Mouse (Mus musculus): ENCODE results near the gene Irx6. TPM values are rescaled to one million over a fixed set of nuclear protein-coding genes. Genes with fewer than 3 reads are reported as not detected.

The Irx6 gene
- polyA plus RNA-seq, 1 experiment from 2014 or later = 0.14 TPM

DNA sequence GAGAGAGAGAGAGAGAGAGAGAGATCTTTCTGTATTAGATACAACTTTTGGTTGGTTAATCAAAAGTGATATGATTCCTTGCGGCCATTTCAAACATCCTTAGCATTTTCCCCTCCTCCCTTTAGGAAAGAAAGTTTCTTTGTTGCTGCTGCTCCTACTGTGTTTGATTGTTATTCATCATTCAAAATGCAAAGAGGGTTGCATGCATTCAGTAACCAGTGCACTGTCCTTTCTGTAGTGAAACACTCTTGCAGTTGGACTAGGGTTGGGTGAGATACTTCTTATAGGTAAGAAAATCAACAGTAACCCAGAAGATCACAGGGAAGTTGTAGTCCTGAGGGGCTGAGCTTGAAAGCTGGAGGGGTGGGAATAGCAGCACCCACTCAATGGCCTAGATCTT lies 39.2 kb downstream of the Irx6 start:
- Histone ChIP-seq H3K9ac (replicated peaks; ENCODE audit: low read depth, low read length) (no peak overlapping the region), H3K4me3 (replicated peaks; ENCODE audit: low read length) (no peak overlapping the region)

DNA sequence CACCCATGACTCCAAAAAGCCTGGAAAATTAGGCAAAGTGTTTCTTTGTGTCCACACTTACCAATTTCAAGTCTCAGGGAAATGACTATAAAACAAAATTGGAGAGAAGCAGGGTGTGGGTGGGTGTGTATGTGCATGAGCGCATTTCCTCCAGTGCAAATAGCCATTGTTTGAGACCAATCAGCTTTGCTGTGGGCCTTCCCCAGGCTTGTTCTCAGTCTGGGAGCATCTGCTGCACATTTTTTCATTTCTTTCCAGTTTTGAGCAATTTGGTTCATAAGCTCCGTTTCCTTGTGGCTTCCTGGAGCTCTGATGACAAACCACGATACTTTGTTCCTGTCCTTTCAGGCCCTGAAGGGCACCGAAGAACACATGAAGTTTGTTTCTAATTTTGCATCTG lies 43.3 kb downstream of the Irx6 start:
- Histone ChIP-seq H3K4me3 (replicated peaks; ENCODE audit: low read length) (no peak overlapping the region), H3K36me3 (ENCODE audit: control insufficient read depth, insufficient read depth) (no peaks in the 10 kb centered on the region), H3K9me3 (ENCODE audit: control insufficient read depth, low read length) (peaks cover 2% of the 10 kb centered on the region; the same call in 1 of the 2 replicates), H3K9ac (replicated peaks; ENCODE audit: low read depth, low read length) (no peak overlapping the region), H3K4me2 (ENCODE audit: low read length) (no peak overlapping the region), H3K27ac (ENCODE audit: low read length) (no peak overlapping the region), H3K27me3 (replicated peaks; ENCODE audit: control insufficient read depth, insufficient read depth, low read length) (no peaks in the 10 kb centered on the region), H3K4me1 (replicated peaks; ENCODE audit: control insufficient read depth, insufficient read depth, low read length) (peaks cover 12% of the 10 kb centered on the region)
- WGBS = 60% methylated on average over 4 of the region's 4 CpGs
- no peak for ATAC-seq

More for the DNA sequence above, 39.2 kb downstream of the Irx6 start:
- Histone ChIP-seq H3K4me2 (ENCODE audit: low read length) (no peak overlapping the region), H3K27me3 (replicated peaks; ENCODE audit: control insufficient read depth, insufficient read depth, low read length) (no peaks in the 10 kb centered on the region), H3K27ac (ENCODE audit: low read length) (no peak overlapping the region), H3K4me1 (replicated peaks; ENCODE audit: control insufficient read depth, insufficient read depth, low read length) (peaks cover 5% of the 10 kb centered on the region; the same call in 1 of the 2 replicates), H3K9me3 (ENCODE audit: control insufficient read depth, low read length) (peaks cover 5% of the 10 kb centered on the region; the same call in 1 of the 2 replicates), H3K36me3 (ENCODE audit: control insufficient read depth, insufficient read depth) (no peaks in the 10 kb centered on the region)
- 87% methylated on average over 1 of the region's 1 CpGs for WGBS
- ATAC-seq = no peak

DNA sequence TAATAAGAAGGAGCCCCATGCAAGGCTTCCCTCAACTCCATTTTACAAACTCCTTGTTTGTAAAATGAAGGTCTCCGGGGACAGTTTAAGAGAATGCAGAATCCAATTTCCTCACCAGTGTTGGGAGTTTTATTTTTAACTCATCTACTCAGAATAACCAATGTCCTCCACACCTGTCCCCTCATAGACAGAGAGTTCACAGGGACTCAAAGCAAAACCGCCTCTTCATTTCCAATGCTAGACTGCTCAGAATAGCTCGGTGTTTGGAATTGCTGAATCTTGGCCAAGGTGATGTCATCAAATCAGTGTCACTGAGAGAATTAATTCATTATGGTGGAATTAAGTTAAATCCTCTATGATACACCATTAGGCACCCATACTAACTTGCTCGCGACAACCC lies 44.0 kb downstream of the Irx6 start:
- no peak for ATAC-seq
- Histone ChIP-seq H3K4me1 (replicated peaks; ENCODE audit: control insufficient read depth, insufficient read depth, low read length) (peaks cover 12% of the 10 kb centered on the region), H3K27ac (ENCODE audit: low read length) (no peak overlapping the region), H3K9ac (replicated peaks; ENCODE audit: low read depth, low read length) (no peak overlapping the region), H3K9me3 (ENCODE audit: control insufficient read depth, low read length) (no peaks in the 10 kb centered on the region), H3K27me3 (replicated peaks; ENCODE audit: control insufficient read depth, insufficient read depth, low read length) (no peaks in the 10 kb centered on the region), H3K4me3 (replicated peaks; ENCODE audit: low read length) (no peak overlapping the region), H3K36me3 (ENCODE audit: control insufficient read depth, insufficient read depth) (no peaks in the 10 kb centered on the region), H3K4me2 (ENCODE audit: low read length) (no peak overlapping the region)
- WGBS = 47% methylated on average over 5 of the region's 5 CpGs

DNA sequence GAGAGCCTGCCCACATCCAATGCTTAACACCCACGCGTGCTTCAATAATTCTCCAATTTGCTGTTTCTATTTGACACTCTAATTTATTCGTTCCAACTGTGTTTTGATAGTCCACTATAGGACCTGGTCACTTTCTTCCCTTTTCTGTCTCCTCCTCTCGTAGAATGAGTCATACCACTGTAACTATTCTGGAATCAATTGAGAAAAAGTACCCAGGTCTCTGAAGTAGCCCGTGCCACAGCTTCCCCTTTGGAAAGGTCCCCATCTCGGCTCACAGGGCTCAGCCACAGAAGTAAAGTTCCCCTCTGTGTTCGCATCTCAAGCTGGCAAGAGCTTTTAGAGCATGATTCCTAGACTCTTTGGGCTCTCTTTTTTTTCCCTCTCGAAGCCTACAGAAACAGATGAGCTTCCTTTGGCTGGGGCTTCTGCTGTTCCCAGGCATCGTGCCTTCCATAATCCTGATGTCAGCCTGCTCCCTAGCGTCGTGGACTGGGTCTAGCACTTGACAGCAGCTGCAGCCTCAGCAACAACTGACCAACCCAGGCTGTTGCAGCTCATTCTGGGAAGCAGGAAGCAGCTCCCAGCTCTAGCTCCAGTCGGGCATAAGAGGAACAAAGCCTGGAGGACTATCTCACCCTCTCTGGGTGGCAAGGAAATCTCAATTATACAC lies 47.3 kb downstream of the Irx6 start:
- Histone ChIP-seq H3K27me3 (replicated peaks; ENCODE audit: control insufficient read depth, insufficient read depth, low read length) (no peaks in the 10 kb centered on the region), H3K4me2 (ENCODE audit: low read length) (no peak overlapping the region), H3K9me3 (ENCODE audit: control insufficient read depth, low read length) (no peaks in the 10 kb centered on the region), H3K27ac (ENCODE audit: low read length) (no peak overlapping the region), H3K36me3 (ENCODE audit: control insufficient read depth, insufficient read depth) (no peaks in the 10 kb centered on the region), H3K4me1 (replicated peaks; ENCODE audit: control insufficient read depth, insufficient read depth, low read length) (peaks cover 16% of the 10 kb centered on the region), H3K9ac (replicated peaks; ENCODE audit: low read depth, low read length) (no peak overlapping the region), H3K4me3 (replicated peaks; ENCODE audit: low read length) (no peak overlapping the region)
- ATAC-seq = peak; percentile 94
- WGBS = 45% methylated on average over 12 of the region's 12 CpGs

DNA sequence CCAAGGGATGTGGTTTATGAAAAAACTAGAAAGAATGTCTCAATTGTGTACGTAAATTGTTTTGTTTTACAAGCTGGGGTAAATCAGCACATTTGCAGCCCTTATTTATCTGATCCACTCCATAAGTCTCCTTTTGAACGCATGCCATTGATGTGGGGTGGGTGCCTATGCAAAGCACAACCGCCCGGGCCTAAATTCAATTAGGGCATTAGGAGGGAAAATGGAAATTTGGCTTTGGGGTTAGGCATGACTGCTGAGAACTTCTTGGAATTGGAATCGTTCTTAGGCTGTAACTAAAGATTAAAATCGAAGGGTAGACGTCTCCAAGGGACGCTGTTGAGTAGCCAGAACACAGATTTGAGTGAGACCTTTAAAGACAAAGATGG lies 47.8 kb downstream of the Irx6 start:
- no peaks in the 10 kb centered on the region for H3K27me3 ChIP-seq (replicated peaks; ENCODE audit: control insufficient read depth, insufficient read depth, low read length)
- ATAC-seq = no peak
- no peak overlapping the region for H3K9ac ChIP-seq (replicated peaks; ENCODE audit: low read depth, low read length)

DNA sequence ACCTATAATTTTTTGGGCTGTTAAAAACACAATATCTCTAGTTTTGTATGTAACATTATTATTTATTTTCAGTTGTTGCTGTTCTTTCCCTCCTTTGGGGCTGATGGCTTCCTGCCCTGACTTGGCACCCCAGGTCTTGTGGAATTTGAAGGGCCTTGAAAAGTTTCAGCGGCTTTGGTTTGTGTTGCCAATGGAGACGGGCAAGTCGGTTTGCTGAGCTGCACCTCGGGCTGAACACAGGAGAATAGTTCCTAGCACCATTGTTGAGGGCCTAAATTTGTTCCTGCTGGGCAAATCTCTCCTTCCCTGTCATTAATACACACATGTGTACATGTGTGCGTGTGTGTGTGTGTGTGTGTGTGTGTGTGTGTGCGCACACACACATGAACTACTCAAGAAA lies 49.2 kb downstream of the Irx6 start:
- WGBS = 39% methylated on average over 6 of the region's 6 CpGs
- no peak overlapping the region for H3K4me2 ChIP-seq (ENCODE audit: low read length)
- ATAC-seq = no peak

More for the DNA sequence above, 47.8 kb downstream of the Irx6 start:
- no peak overlapping the region for H3K4me2 ChIP-seq (ENCODE audit: low read length)
- peaks cover 16% of the 10 kb centered on the region for H3K4me1 ChIP-seq (replicated peaks; ENCODE audit: control insufficient read depth, insufficient read depth, low read length)
- H3K4me3 ChIP-seq (replicated peaks; ENCODE audit: low read length) = no peak overlapping the region
- 29% methylated on average over 8 of the region's 8 CpGs for WGBS
- H3K36me3 ChIP-seq (ENCODE audit: control insufficient read depth, insufficient read depth) = no peaks in the 10 kb centered on the region
- no peak overlapping the region for H3K27ac ChIP-seq (ENCODE audit: low read length)
- H3K9me3 ChIP-seq (ENCODE audit: control insufficient read depth, low read length) = no peaks in the 10 kb centered on the region

DNA sequence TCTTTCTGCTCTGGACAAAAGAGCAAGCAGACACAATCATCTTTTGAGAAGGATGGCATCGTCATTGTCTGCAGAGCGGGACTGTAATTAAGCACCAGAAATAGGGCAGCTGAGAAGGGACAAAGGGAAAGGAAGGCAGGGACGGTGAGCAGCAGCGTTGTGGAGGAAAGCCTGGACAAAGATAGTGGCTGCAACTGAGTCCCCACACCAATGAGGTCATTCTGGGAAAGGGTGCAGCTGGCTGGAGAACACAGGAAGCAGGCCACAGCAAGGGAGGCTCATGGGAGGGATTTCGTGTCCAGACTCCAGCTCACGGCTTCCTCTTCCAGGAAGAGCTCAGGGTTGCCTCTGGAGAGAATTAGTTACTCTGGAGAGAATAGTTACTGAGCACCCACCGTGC lies 49.9 kb downstream of the Irx6 start:
- no peak overlapping the region for H3K9ac ChIP-seq (replicated peaks; ENCODE audit: low read depth, low read length)
- H3K27me3 ChIP-seq (replicated peaks; ENCODE audit: control insufficient read depth, insufficient read depth, low read length) = 0 out of 2 replicates have a peak, but pooled peaks cover 3% of the 10 kb centered on the region
- peaks cover 12% of the 10 kb centered on the region for H3K4me1 ChIP-seq (replicated peaks; ENCODE audit: control insufficient read depth, insufficient read depth, low read length)
- no peak overlapping the region for H3K4me2 ChIP-seq (ENCODE audit: low read length)
- no peak overlapping the region for H3K4me3 ChIP-seq (replicated peaks; ENCODE audit: low read length)
- ATAC-seq = no peak
- H3K9me3 ChIP-seq (ENCODE audit: control insufficient read depth, low read length) = no peaks in the 10 kb centered on the region
- no peaks in the 10 kb centered on the region for H3K36me3 ChIP-seq (ENCODE audit: control insufficient read depth, insufficient read depth)
- 24% methylated on average over 7 of the region's 7 CpGs for WGBS
- no peak overlapping the region for H3K27ac ChIP-seq (ENCODE audit: low read length)

More for the DNA sequence above, 49.2 kb downstream of the Irx6 start:
- no peaks in the 10 kb centered on the region for H3K9me3 ChIP-seq (ENCODE audit: control insufficient read depth, low read length)
- H3K4me3 ChIP-seq (replicated peaks; ENCODE audit: low read length) = no peak overlapping the region
- peaks cover 12% of the 10 kb centered on the region for H3K4me1 ChIP-seq (replicated peaks; ENCODE audit: control insufficient read depth, insufficient read depth, low read length)
- no peak overlapping the region for H3K9ac ChIP-seq (replicated peaks; ENCODE audit: low read depth, low read length)
- H3K27me3 ChIP-seq (replicated peaks; ENCODE audit: control insufficient read depth, insufficient read depth, low read length) = 0 out of 2 replicates have a peak, but pooled peaks cover 3% of the 10 kb centered on the region
- no peak overlapping the region for H3K27ac ChIP-seq (ENCODE audit: low read length)
- H3K36me3 ChIP-seq (ENCODE audit: control insufficient read depth, insufficient read depth) = no peaks in the 10 kb centered on the region

DNA sequence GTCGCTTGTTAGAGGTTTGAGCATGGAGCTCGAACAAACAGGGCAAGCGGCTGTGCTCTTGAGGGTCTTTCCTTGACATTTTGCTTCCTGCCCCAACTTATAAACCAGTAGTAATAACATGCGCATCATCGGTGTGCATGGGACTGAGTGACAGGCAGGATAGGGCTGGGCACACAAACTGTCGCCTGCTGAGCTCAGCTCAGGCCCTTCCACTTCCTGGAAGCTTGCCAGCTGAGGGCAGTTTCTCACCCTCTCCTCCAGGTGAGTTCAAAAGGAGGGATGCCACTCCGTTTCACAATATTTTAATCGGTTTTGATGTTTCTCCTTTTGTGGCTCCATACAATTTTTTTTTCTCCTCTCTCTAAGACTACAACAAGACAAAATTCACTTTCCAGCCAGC lies 50.3 kb downstream of the Irx6 start:
- 55% methylated on average over 8 of the region's 8 CpGs for WGBS
- Histone ChIP-seq H3K27ac (ENCODE audit: low read length) (no peak overlapping the region), H3K4me3 (replicated peaks; ENCODE audit: low read length) (no peak overlapping the region), H3K4me1 (replicated peaks; ENCODE audit: control insufficient read depth, insufficient read depth, low read length) (peaks cover 12% of the 10 kb centered on the region), H3K36me3 (ENCODE audit: control insufficient read depth, insufficient read depth) (no peaks in the 10 kb centered on the region), H3K4me2 (ENCODE audit: low read length) (no peak overlapping the region), H3K27me3 (replicated peaks; ENCODE audit: control insufficient read depth, insufficient read depth, low read length) (0 out of 2 replicates have a peak, but pooled peaks cover 3% of the 10 kb centered on the region), H3K9ac (replicated peaks; ENCODE audit: low read depth, low read length) (no peak overlapping the region), H3K9me3 (ENCODE audit: control insufficient read depth, low read length) (no peaks in the 10 kb centered on the region)
- ATAC-seq = no peak
